Mouse (Mus musculus) gastrocnemius, adult 8-10 months (tissue): Measurements from ENCODE around the gene Omt2a. TPM values are rescaled to one million over a fixed set of nuclear protein-coding genes. Genes with fewer than 3 reads are reported as not detected.
"Not testable (repeated sequence)": the region's sequence is repeated elsewhere in the genome, so short reads cannot be mapped to it uniquely, and the experiment has no call there.

Experiments
- DNase-seq, 2 experiments: peaks; one replicate each; pipeline ENCODE4 v3.0.0; 2022; ENCODE audit warnings: low spot score in 2 of 2
- total RNA-seq, 4 experiments: library from RNA; stranded (reverse); gene quantifications; 2 replicates each; pipeline ENCODE4 v1.2.4; 2022

The Omt2a gene
- total RNA-seq, 4 experiments from 2014 or later = not detected

GRCm38 (mm10) chr9:78298232-78298631 is 16.4 kb downstream of the Omt2a start:
- no peak for DNase-seq

DNA sequence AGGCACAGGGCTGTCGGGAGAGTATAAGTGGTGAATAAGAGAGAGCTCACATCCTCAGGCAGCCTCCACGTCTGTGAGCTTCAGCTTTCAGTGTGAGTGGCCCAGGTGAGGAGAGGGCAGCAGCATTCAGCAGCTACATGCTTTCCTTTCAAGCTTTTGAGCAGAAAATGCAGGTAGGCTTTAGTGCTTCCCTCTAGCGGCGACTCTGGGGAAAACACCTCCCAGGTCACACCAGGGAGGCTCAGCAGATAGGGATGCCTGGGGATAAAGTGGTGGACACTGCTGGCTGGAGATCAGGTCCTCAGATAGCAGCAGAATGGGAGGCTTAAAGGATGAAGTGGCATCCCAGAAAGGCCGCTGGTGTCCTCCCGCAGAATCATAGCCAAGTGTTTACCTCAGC is 18.5 kb downstream of the Omt2a start:
- peak in 1 of 2 experiments; percentile 3 for DNase-seq

GRCm38 (mm10) chr9:78294781-78295180 is 19.8 kb downstream of the Omt2a start:
- not testable (repeated sequence) for DNase-seq

- not testable (repeated sequence) for DNase-seq
Observed at GRCm38 (mm10) chr9:78293683-78294082, 20.9 kb downstream of the Omt2a start.

- not testable (repeated sequence) for DNase-seq
Observed at GRCm38 (mm10) chr9:78292462-78292861, 22.1 kb downstream of the Omt2a start.

- not testable (repeated sequence) for DNase-seq
Observed at GRCm38 (mm10) chr9:78289723-78290122, 24.9 kb downstream of the Omt2a start, which contains the start of gene Gm10639. Gm10639 (plus strand) TSS chr9:78289923.

DNA sequence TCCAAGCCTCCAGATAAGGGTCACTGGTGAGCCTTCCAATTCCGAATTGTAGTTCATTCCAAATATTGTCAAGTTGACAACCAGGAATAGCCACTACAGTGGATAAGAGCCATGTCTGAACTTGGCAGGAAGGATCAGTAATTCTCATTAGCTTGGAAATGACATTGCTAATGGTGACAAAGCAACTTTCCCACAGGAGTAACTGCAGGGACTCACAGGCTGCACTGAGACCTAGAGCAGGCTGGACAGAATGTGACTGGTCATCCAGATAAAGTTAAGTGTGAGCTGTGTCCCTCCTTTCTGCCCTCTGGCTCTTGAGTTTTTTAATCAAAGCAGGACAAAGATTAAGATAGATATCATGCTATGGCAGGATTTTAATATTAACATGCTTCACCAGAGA is 25.5 kb downstream of the Omt2a start:
- DNase-seq = not testable (repeated sequence)

DNA sequence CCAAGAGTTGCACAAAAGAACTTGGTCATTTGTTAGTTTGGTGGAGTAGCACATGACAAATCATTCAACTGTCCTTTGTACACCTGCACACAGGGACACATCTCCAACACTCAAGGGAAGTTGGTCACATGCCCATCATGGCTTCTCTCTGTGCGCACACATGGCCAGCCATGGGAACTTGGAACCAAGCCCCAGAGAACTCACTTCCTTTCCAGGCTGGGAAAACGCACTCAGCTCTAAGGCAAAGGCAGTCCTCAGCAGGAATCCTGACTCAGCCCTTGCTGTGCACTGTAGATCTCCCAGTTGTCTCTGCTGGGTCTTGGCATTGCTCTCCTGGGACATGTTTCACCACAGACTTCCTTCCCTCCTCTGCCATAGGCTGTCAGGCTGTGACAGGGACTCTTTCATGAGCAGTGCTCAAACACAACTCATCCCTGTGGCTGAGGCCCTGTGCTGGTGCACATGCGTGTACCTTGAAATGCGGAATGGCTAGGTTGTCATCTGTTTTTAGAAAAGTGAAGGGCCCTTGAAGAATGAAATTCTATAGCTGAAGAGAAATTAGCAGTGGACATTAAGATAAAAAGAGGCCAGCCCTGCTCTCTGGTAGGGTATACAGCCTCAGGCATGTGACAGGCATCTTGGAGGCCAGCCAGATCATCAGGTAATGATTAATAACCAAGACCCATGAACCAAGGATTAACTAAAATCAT is 32.4 kb downstream of the Omt2a start:
- not testable (repeated sequence) for DNase-seq

GRCm38 (mm10) chr9:78270945-78271344 is 43.7 kb downstream of the Omt2a start:
- not testable (repeated sequence) for DNase-seq

Other genes with a start within 250 kb of the Omt2a start
- gene Fbxo9, start 205.7 kb downstream of the Omt2a start, total RNA-seq = 10 to 100 TPM; 40.0 to 46.6 (median 41.9) TPM
- 1 to 10 TPM; 4.8 to 5.6 (median 5.1) TPM for gene Ick, start 205.6 kb downstream of the Omt2a start, total RNA-seq
- 10 to 100 TPM; 13.0 to 20.3 (median 17.8) TPM for gene Gsta4, start 132.0 kb downstream of the Omt2a start, total RNA-seq
- not detected for gene Gsta1, start 84.1 kb downstream of the Omt2a start, total RNA-seq
- gene Gm3776, start 57.7 kb downstream of the Omt2a start, total RNA-seq = not detected
- gene Gm10639, start 24.9 kb downstream of the Omt2a start, total RNA-seq = under 1 TPM in 1 of 4 experiments, not detected in 3; 0.65 TPM
- gene Omt2b, start 12.8 kb upstream of the Omt2a start, total RNA-seq = not detected
- not detected for gene Gsta2, start 41.0 kb upstream of the Omt2a start, total RNA-seq
- gene Dppa5a, start 53.4 kb upstream of the Omt2a start, total RNA-seq = not detected
- not detected for gene Ooep, start 63.9 kb upstream of the Omt2a start, total RNA-seq
- gene Ddx43, start 81.0 kb upstream of the Omt2a start, total RNA-seq = not detected
- gene Cgas, start 128.4 kb upstream of the Omt2a start, total RNA-seq = under 1 TPM in 3 of 4 experiments, not detected in 1; 0.11 to 0.17 (median 0.16) TPM
- gene Mto1, start 133.4 kb upstream of the Omt2a start, total RNA-seq = 10 to 100 TPM; 16.4 to 19.4 (median 18.0) TPM
- gene Gm17324, start 134.0 kb upstream of the Omt2a start, total RNA-seq = not detected
- gene Eef1a1, start 174.4 kb upstream of the Omt2a start, total RNA-seq = 100 to 1,000 TPM; 235 to 456 (median 334) TPM